Mouse (Mus musculus): ENCODE measurements around the gene Kmt2e. TPM values are rescaled to one million over a fixed set of nuclear protein-coding genes. Genes with fewer than 3 reads are reported as not detected.

Gene Kmt2e
- 10 to 100 TPM; 20.5 to 24.2 TPM for total RNA-seq (2021)
- long read RNA-seq, experiment 1, partial matches to known transcripts, result 2 of 4 reads
- long read RNA-seq, experiment 1, other reads (novel, unspliced or antisense), result 2 of 4 reads
- long read RNA-seq, experiment 2, partial matches to known transcripts, result 7 of 10 reads
- long read RNA-seq, experiment 2, other reads (novel, unspliced or antisense), result 3 of 10 reads

- DNase-seq, result peak; percentile 94
Measured at GRCm38 (mm10) chr5:23433720-23434597, at the start of gene Kmt2e. TSS of gene Kmt2e (plus strand) at chr5:23434441.

- no peak for DNase-seq
Measured at GRCm38 (mm10) chr5:23385136-23385535, 49.1 kb upstream of the Kmt2e start.

GRCm38 (mm10) chr5:23385763-23386217 is 48.5 kb upstream of the Kmt2e start:
- no peak for DNase-seq

GRCm38 (mm10) chr5:23386562-23387312 is 47.5 kb upstream of the Kmt2e start:
- DNase-seq, result peak; percentile 94

- no peak for DNase-seq
Measured at GRCm38 (mm10) chr5:23387313-23387666, 47.0 kb upstream of the Kmt2e start.

GRCm38 (mm10) chr5:23388091-23388490 is 46.1 kb upstream of the Kmt2e start:
- DNase-seq, result no peak

GRCm38 (mm10) chr5:23389601-23390305 is 44.5 kb upstream of the Kmt2e start:
- DNase-seq, result no peak

- DNase-seq, result no peak
Measured at GRCm38 (mm10) chr5:23391714-23392113, 42.5 kb upstream of the Kmt2e start.

GRCm38 (mm10) chr5:23393870-23394269 is 40.4 kb upstream of the Kmt2e start:
- no peak for DNase-seq

GRCm38 (mm10) chr5:23394366-23395145 is 39.7 kb upstream of the Kmt2e start:
- peak; percentile 33 for DNase-seq

- no peak for DNase-seq
Measured at GRCm38 (mm10) chr5:23395721-23396120, 38.5 kb upstream of the Kmt2e start.

GRCm38 (mm10) chr5:23396756-23397155 is 37.5 kb upstream of the Kmt2e start:
- DNase-seq, result no peak

GRCm38 (mm10) chr5:23400156-23400555 is 34.1 kb upstream of the Kmt2e start:
- no peak for DNase-seq

GRCm38 (mm10) chr5:23400868-23401267 is 33.4 kb upstream of the Kmt2e start:
- DNase-seq, result no peak

- no peak for DNase-seq
Measured at GRCm38 (mm10) chr5:23401368-23401767, 32.9 kb upstream of the Kmt2e start.

GRCm38 (mm10) chr5:23401999-23402398 is 32.2 kb upstream of the Kmt2e start:
- no peak for DNase-seq

GRCm38 (mm10) chr5:23403161-23403560 is 31.1 kb upstream of the Kmt2e start:
- no peak for DNase-seq

GRCm38 (mm10) chr5:23405666-23406404 is 28.4 kb upstream of the Kmt2e start:
- DNase-seq, result no peak

- no peak for DNase-seq
Measured at GRCm38 (mm10) chr5:23406405-23406745, 27.9 kb upstream of the Kmt2e start.

- DNase-seq, result no peak
Measured at GRCm38 (mm10) chr5:23408106-23408505, 26.1 kb upstream of the Kmt2e start.
